Mouse (Mus musculus): ENCODE measurements around the gene Dnah17.

Dnah17 gene

GRCm38 (mm10) chr11:118143731-118144130 lies 13.3 kb upstream of the Dnah17 start:
- 97% methylated on average over 4 of the region's 4 CpGs for WGBS

- WGBS, result 47% methylated on average over 7 of the region's 7 CpGs
Observed at GRCm38 (mm10) chr11:118142547-118143165, 12.2 kb upstream of the Dnah17 start.

DNA sequence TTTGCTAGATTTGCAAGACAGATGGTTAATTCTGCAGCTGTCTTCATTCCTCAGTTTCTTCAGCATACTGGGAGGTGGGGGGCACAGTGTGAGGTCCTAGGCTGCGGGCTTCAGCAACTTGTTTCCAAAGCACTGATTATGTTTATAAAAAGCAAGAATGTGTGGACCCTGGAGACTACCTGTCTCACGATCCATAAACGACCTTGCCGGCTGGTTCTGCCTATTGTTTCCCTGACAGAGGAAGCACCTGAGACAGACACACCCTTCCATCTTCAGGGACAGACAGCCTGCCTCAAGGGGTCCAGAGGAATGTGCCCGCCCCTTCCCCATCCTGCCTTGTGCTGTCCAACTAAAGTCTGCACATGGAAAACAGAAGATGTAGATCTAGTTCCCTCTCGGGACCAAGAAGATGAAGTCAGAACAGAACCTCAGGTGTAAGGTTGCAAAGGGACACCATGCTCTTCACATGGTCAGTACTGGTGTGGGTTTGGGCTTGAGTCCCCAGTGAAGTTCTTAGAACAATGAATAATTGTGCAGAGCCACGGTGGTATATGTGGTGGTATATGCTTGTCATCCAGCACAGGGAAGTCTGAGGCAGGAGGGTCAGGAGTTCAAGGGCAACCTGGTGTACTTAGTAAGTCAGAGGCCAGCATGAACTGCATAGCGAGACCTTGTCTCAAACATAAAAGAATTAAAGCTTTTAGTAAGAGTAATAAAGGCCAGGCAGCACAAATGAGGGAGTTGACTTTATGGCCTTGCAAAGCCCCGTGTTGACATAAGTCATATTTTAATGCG lies 10.5 kb upstream of the Dnah17 start:
- 79% methylated on average over 10 of the region's 10 CpGs for WGBS

GRCm38 (mm10) chr11:118138347-118138746 lies 7.9 kb upstream of the Dnah17 start:
- WGBS, result 97% methylated on average over 6 of the region's 6 CpGs

DNA sequence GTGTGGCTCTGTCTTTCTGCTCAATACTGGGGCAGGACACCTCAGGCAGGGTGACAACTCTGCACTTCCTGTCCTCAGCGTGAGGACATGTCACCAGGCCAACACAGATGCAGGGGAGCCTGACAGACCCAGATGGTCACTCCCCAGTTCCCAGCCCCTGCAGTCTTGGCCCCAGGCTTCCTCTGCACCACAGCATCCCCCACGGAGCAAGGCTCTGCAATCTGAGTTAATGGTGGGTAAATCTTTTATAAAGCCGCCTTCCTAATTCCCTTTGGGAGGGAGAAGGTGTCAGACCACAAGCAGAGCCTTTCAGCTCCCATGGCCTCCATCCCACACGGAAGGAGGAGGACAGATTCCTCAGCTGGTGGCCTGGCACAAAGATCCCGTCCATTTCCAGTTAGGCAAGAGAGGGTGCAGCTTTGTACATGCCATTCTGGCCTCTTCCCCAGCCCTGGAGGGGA lies 5.8 kb upstream of the Dnah17 start:
- WGBS, result 63% methylated on average over 5 of the region's 5 CpGs

DNA sequence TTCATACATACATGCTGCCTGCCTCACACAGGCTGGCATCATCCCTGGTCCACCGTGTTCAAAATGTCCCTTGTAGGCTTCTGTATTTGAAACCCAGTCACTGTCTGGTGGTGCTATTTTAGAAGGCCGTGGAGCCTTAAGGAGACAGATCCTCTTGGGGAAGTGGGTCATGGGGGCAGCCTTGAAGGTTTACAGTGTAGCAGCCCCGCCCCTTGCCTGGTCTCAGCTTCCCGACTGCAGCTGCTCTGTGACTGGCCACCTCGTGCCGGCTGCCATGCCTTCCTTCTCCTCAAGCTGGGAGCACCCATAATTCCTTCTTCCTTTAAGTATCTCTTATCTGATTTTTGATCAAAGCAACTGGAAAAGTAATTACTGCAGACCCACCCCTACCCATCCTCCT lies 4.8 kb upstream of the Dnah17 start:
- 79% methylated on average over 6 of the region's 6 CpGs for WGBS

DNA sequence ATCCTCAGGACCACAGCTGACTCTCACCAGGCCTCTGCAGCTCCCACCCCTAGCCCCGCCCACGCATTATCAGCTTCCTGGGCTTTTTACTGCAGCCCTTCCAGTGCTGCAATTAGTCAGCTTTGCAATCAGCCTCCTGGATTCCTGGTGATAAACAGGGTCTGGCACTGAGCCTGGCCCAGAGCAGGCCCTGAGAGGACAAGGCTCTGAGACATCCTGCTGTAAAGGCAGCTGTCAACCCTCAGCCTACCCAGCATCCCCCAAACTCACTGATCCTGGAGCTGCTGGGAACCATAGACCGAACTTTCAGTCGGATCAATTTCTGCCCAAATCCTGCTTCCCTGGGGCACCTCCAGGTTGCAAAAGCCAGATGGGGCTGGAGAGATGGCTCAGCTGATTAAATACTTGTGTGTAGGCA lies 3.3 kb upstream of the Dnah17 start:
- WGBS, result 45% methylated on average over 4 of the region's 4 CpGs

GRCm38 (mm10) chr11:118133133-118133751 lies 2.8 kb upstream of the Dnah17 start:
- 56% methylated on average over 9 of the region's 9 CpGs for WGBS

GRCm38 (mm10) chr11:118132136-118132535 lies 1.7 kb upstream of the Dnah17 start:
- 67% methylated on average over 8 of the region's 8 CpGs for WGBS

GRCm38 (mm10) chr11:118129812-118130211 lies 622 bp downstream of the Dnah17 start:
- WGBS, result 90% methylated on average over 2 of the region's 2 CpGs

GRCm38 (mm10) chr11:118121592-118121991 lies 8.8 kb downstream of the Dnah17 start:
- WGBS, result 90% methylated on average over 11 of the region's 11 CpGs

GRCm38 (mm10) chr11:118118777-118119176 lies 11.7 kb downstream of the Dnah17 start:
- WGBS, result 85% methylated on average over 8 of the region's 8 CpGs

GRCm38 (mm10) chr11:118114581-118115110 lies 15.8 kb downstream of the Dnah17 start:
- 80% methylated on average over 8 of the region's 8 CpGs for WGBS

- 82% methylated on average over 14 of the region's 14 CpGs for WGBS
Observed at GRCm38 (mm10) chr11:118113516-118114205, 16.8 kb downstream of the Dnah17 start.

GRCm38 (mm10) chr11:118104001-118104400 lies 26.4 kb downstream of the Dnah17 start:
- WGBS, result 6% methylated on average over 5 of the region's 5 CpGs

GRCm38 (mm10) chr11:118103383-118103782 lies 27.1 kb downstream of the Dnah17 start:
- WGBS, result 85% methylated on average over 5 of the region's 5 CpGs

DNA sequence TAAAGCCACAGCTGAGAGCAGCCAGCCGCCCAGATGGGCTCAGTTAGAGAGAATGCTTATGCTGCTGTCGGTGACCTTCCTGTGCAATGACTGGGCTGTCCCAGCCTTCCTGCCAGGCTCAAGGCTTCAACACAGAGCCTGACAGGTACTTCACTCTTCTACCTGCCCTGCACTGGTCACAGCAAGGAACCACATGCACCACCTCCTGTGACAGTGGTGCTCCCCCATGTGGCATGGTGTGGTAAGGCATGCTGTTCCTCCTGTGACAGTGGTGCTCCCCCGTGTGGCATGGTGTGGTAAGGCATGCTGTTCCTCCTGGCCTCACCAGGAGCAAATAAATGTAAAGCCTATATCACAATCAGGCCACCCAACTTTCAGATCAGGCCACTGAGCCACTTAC lies 27.6 kb downstream of the Dnah17 start:
- WGBS, result 62% methylated on average over 3 of the region's 3 CpGs

GRCm38 (mm10) chr11:118101133-118101532 lies 29.3 kb downstream of the Dnah17 start:
- 52% methylated on average over 9 of the region's 9 CpGs for WGBS

GRCm38 (mm10) chr11:118096736-118097135 lies 33.7 kb downstream of the Dnah17 start:
- WGBS, result 79% methylated on average over 2 of the region's 2 CpGs

DNA sequence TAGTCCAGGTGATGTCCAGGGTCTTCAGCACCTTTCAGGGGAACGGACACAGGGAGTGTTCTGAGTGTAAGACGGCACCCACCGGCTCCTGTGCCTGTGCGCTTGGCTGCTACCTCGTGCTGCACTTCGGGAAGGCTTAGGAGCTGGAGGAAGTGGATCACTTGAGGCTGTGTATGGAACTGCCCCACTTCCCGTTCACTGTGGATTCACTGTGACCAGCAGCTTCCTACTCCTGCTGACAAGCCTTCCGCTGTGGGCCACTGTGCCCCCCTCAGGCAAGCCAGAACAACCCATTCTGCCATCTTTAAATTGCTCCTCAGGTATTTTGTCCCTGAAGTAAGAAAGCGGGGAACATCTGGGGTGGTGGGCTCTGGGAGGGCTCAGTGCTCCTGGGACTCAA lies 35.4 kb downstream of the Dnah17 start:
- 80% methylated on average over 9 of the region's 9 CpGs for WGBS

DNA sequence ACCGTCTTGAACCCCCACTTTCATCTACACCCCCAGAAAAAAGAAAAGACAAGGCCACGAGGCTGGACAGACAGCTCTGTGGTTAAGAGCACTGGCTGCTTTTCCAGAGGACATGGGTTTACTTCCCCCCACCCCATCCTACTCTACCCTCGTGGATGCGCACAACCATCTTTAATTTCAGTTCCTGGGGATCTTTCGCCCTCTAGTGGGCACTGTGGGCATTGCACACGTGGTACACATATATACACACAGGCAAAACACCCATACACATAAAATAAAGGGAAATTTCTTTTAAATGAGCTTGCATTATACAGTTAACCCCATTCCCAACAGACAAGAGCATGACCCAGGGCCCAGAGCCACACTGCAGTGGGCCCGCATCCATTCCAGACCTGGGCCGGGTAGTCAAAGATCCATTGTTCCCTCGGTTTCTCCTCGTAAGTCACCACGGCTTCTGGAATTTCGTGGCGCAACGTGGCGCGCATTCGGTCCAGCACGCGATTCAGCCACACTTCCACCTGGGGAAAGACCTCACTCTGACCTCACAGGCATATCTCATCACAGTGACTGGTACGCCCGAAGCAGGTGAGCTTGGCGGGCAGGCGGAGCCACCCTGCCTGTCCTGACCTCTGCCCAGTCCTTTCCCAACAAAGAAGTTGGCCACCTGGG lies 39.3 kb downstream of the Dnah17 start:
- WGBS, result 90% methylated on average over 23 of the region's 23 CpGs

All from cerebral cortex, adult 2 months (tissue).